Mouse (Mus musculus) heart, postnatal 0 days (tissue): ENCODE data around the gene Spata21. TPM values are rescaled to one million over a fixed set of nuclear protein-coding genes. Genes with fewer than 3 reads are reported as not detected.

ENCODE experiments used
- ATAC-seq: fragments of 200-750 bp; cut with Nextera tagmentation; 2 replicates; pipeline ENCODE4 v1.8.0; 2017; ENCODE audit warnings: low read depth, moderate number of reproducible peaks, moderate library complexity; ENCODE audit not compliant: insufficient read depth
- DNase-seq: peaks from one replicate; pipeline ENCODE4 v3.0.0-alpha.2; 2016; ENCODE audit warnings: low spot score
- H3K27ac ChIP-seq: fragments of 300-500 bp; sonication (generic); 2 replicates; pipeline ENCODE4 v1.5.1; 2014; ENCODE audit warnings: low read depth, mild to moderate bottlenecking
- H3K27me3 ChIP-seq: fragments of 300-500 bp; sonication (generic); 2 replicates; pipeline ENCODE4 v1.6.1; 2014; ENCODE audit warnings: low read length, mixed read lengths; ENCODE audit not compliant: control insufficient read depth, insufficient read depth
- H3K36me3 ChIP-seq: fragments of 300-500 bp; sonication (generic); replicated peaks from 2 replicates; pipeline ENCODE4 v1.6.1; 2014; ENCODE audit warnings: low read length, mixed read lengths; ENCODE audit not compliant: control insufficient read depth, insufficient read depth
- H3K4me1 ChIP-seq: fragments of 300-500 bp; sonication (generic); 2 replicates; pipeline ENCODE4 v1.6.1; 2014; ENCODE audit warnings: antibody characterized with exemption; ENCODE audit not compliant: control insufficient read depth, insufficient read depth
- H3K4me2 ChIP-seq: fragments of 300-500 bp; sonication (generic); 2 replicates; pipeline ENCODE4 v1.6.1; 2014; ENCODE audit warnings: low read depth, mild to moderate bottlenecking, low read length, moderate library complexity
- H3K4me3 ChIP-seq: fragments of 300-500 bp; sonication (generic); 2 replicates; pipeline ENCODE4 v1.5.1; 2014; ENCODE audit warnings: low read depth, low read length
- H3K9ac ChIP-seq: fragments of 300-500 bp; sonication (generic); replicated peaks from 2 replicates; pipeline ENCODE4 v1.6.1; 2014; ENCODE audit warnings: low read depth, low read length, mixed read lengths
- H3K9me3 ChIP-seq: fragments of 300-500 bp; sonication (generic); replicated peaks from 2 replicates; pipeline ENCODE4 v1.6.1; 2016; ENCODE audit warnings: low read length; ENCODE audit not compliant: control insufficient read depth
- CTCF ChIP-seq: IDR thresholded peaks from 2 replicates; pipeline ENCODE4 v1.5.1; 2016; ENCODE audit warnings: antibody characterized with exemption, control low read depth, low read depth
- EP300 ChIP-seq: IDR thresholded peaks from 2 replicates; pipeline ENCODE4 v1.6.1; 2016; ENCODE audit warnings: antibody characterized with exemption, low read depth
- WGBS: fragments of 180-500 bp; shearing (Covaris S2); extraction: QIAGEN DNeasy Blood & Tissue Kit; methylation state at CpG from one replicate; pipeline ENCODE4 v1.1.7; 2014; 5-methylcytosine and 5-hydroxymethylcytosine counted together
- polyA plus RNA-seq: library from polyadenylated mRNA; unstranded; fragments of >200 nt; fragmentation: Nextera tagmentation; extraction: Ambion mirVana; gene quantifications from 2 replicates; pipeline ENCODE4 v1.2.1, GENCODE M21; 2015
- total RNA-seq: library from RNA; depleted of rRNA; stranded (reverse); fragments of >200 nt; gene quantifications from 2 replicates; pipeline ENCODE4 v1.2.3, GENCODE M21; 2014; ENCODE audit warnings: low replicate concordance

The Spata21 gene
- total and polyA plus RNA-seq, 2 experiments from 2014 or later = not detected

DNA sequence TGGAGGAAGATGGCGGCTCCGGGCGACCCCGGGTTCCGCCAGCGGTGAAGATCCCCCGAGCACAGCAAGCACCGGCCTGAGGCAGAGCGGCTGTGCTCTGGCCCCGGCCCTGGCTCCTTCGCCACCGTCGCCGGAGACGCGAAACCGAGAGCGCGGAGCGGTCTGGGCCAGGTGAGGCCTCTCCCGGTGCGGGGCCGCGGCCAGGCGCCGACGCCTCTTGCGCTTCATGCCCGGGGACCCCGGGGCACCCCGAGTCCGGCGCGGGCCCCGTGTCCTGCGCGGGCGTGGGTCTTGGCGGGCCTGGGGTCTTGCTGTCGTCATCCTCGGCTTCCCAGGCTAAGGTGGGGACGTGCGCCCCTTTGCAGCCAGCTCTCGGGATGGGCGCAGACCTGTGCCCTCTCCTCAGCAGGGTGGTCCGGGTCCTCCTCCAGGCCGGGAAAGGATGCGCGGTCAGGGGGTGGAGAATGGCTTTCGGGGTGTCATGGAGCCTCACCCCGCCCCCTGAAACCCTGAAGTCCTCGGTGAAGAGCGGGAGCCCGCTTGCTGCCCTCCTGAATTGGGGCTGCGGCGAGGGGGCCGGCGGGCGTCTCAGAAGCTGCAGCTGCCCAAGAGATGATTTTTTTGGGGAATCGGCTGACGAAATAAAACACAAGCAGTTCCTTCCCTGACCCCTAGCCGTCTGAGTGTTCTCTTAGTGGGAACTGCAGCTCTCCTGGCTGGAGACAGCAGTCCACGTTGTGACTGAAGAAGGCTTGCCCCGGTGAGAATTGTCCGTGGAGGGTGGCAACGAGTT is 60.1 kb downstream of the Spata21 start:
- TF ChIP-seq EP300 (no peak), CTCF (no peak)
- DNase-seq (peak; percentile 36), ATAC-seq (peak; percentile 68)
- Histone ChIP-seq H3K4me2 (peak overlapping the region; percentile 87), H3K4me3 (peak overlapping the region; percentile 94), H3K27ac (peak overlapping the region; percentile 94), H3K4me1 (peaks cover 13% of the 10 kb centered on the region; the same call in 1 of the 2 replicates), H3K27me3 (no peaks in the 10 kb centered on the region), H3K9ac (peak overlapping the region; percentile 92), H3K36me3 (no peaks in the 10 kb centered on the region), H3K9me3 (no peaks in the 10 kb centered on the region)
- WGBS = under 1% methylated on average over 60 of the region's 66 CpGs

DNA sequence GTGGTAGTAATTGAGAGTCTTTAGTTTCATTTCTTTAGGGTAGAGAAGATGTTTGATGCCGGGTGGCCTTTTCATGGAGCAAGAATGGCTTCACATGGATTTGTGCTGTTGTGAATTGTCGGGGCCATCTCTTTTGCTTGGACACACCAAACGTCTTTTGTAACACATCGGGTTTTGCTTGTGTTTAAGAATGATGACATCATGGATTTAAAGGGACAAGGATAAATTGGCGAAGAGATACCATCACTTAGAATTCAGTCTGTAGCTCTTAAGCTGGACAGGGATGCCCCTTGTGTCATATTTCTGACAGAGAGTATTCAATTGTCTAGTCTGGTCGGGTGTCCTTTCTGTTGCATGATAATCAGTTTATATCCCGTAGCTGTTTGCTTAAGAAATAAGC is 61.0 kb downstream of the Spata21 start:
- H3K4me2 ChIP-seq = peak overlapping the region; percentile 87
- peaks cover 13% of the 10 kb centered on the region; the same call in 1 of the 2 replicates for H3K4me1 ChIP-seq
- H3K27me3 ChIP-seq = no peaks in the 10 kb centered on the region
- H3K27ac ChIP-seq = no peak overlapping the region
- 23% methylated on average over 7 of the region's 7 CpGs for WGBS
- DNase-seq = no peak
- no peak for ATAC-seq
- no peaks in the 10 kb centered on the region for H3K9me3 ChIP-seq
- TF ChIP-seq EP300 (no peak), CTCF (no peak)
- H3K4me3 ChIP-seq = peak overlapping the region; percentile 94
- peak overlapping the region; percentile 92 for H3K9ac ChIP-seq
- no peaks in the 10 kb centered on the region for H3K36me3 ChIP-seq

DNA sequence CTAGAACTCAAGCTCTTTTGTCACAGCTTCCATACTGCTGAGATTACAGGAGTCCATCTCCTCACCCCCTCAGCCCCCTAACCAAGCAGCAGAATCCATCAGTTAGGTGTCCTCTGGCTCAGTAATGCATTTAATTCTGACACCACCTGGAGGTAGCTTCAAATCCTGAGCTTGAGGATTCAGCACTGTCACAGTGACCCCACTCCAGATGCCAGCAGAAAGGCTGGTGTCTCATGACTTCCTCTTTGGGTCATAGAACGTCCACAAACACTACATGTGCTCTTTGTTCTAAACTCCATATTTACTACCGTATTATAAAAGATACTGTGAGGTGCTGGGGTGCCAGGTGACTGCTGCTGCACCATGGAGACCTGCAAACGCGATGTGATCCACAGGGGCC is 69.4 kb downstream of the Spata21 start:
- no peak overlapping the region for H3K27ac ChIP-seq
- WGBS = 66% methylated on average over 4 of the region's 4 CpGs
- no peaks in the 10 kb centered on the region for H3K27me3 ChIP-seq
- H3K4me2 ChIP-seq = no peak overlapping the region
- no peak overlapping the region for H3K4me3 ChIP-seq
- ATAC-seq (no peak), DNase-seq (no peak)
- H3K4me1 ChIP-seq = no peaks in the 10 kb centered on the region; the same call in 1 of the 2 replicates
- H3K9me3 ChIP-seq = no peaks in the 10 kb centered on the region
- no peak for TF ChIP-seq CTCF
- TF ChIP-seq EP300 = no peak
- H3K9ac ChIP-seq = no peak overlapping the region
- H3K36me3 ChIP-seq = no peaks in the 10 kb centered on the region

DNA sequence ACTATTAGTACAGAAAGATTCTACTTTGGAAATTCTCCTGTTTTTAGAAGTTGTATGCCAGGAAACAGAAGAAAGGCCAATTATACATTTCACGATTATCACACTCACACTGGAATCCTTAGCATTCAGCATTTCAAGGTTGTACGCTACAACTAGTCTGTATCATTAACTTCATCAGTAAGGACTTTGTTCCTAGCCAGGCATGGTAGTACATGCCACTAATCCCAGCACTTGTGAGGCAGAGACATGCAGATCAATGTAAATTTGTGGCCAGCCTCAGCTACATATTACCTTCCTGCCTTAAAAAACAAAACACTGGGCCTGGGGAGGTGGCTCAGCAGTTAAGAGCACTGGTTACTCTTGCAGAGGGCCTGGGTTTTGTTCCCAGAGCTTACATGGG is 70.5 kb downstream of the Spata21 start:
- no peak for DNase-seq
- no peak for TF ChIP-seq EP300
- no peak for TF ChIP-seq CTCF
- Histone ChIP-seq H3K36me3 (no peaks in the 10 kb centered on the region), H3K9me3 (no peaks in the 10 kb centered on the region), H3K4me2 (no peak overlapping the region), H3K4me1 (no peaks in the 10 kb centered on the region; the same call in 1 of the 2 replicates), H3K27me3 (no peaks in the 10 kb centered on the region), H3K27ac (no peak overlapping the region), H3K9ac (no peak overlapping the region), H3K4me3 (no peak overlapping the region)
- WGBS = 63% methylated on average over 2 of the region's 2 CpGs
- ATAC-seq = no peak

DNA sequence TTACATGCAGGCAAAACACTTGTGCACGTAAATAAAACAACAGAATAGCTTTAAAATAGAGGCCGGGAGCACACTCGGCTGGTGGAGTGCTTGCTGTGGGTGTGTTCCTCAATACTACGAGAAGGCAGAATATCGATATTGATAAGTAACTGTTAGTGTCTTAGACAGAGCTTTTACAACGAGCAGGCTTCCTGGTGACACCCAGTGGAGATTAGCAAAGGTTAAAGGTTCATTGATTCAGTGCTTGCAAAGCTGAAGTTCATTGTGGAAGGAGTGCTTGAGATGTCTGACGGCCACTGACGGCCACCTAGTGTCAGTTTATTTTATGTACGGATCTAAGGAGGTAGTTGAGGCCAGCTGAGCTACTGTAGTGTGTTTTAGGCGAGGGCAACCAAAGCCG is 71.0 kb downstream of the Spata21 start:
- WGBS = 38% methylated on average over 11 of the region's 11 CpGs
- no peak overlapping the region for H3K27ac ChIP-seq
- no peak overlapping the region for H3K9ac ChIP-seq
- TF ChIP-seq CTCF (0 out of 2 replicates have a peak, but pooled peaks have one; percentile 4), EP300 (no peak)
- H3K27me3 ChIP-seq = no peaks in the 10 kb centered on the region
- ATAC-seq (no peak), DNase-seq (no peak)
- H3K9me3 ChIP-seq = no peaks in the 10 kb centered on the region
- H3K4me1 ChIP-seq = no peaks in the 10 kb centered on the region; the same call in 1 of the 2 replicates
- no peak overlapping the region for H3K4me3 ChIP-seq
- no peaks in the 10 kb centered on the region for H3K36me3 ChIP-seq
- H3K4me2 ChIP-seq = no peak overlapping the region
